Mouse (Mus musculus): Measurements from ENCODE around the gene Polr1b. TPM values are rescaled to one million over a fixed set of nuclear protein-coding genes. Genes with fewer than 3 reads are reported as not detected.

Polr1b gene
- total and polyA plus RNA-seq, 2 experiments from 2014 or later: 7.6 to 13.6 TPM

GRCm38 (mm10) chr2:129130776-129131175, 30.0 kb downstream of the Polr1b start:
- no peak for TF ChIP-seq CTCF (IDR thresholded peaks at IDR 0.05; ENCODE audit: low read depth)
- TF ChIP-seq EP300 (IDR thresholded peaks at IDR 0.05; ENCODE audit: low read depth): no peak
- peaks cover 14% of the 10 kb centered on the region for H3K36me3 ChIP-seq (replicated peaks; ENCODE audit: control insufficient read depth, insufficient read depth, low read length)
- H3K27ac ChIP-seq (ENCODE audit: low read depth): peak overlapping the region; percentile 95; the same call in 1 of the 2 replicates
- H3K27me3 ChIP-seq (ENCODE audit: control insufficient read depth, insufficient read depth, low read length): no peaks in the 10 kb centered on the region
- H3K4me3 ChIP-seq (ENCODE audit: low read depth, low read length): no peak overlapping the region
- H3K9me3 ChIP-seq (replicated peaks; ENCODE audit: control insufficient read depth, low read length): no peaks in the 10 kb centered on the region
- no peak overlapping the region for H3K9ac ChIP-seq (replicated peaks; ENCODE audit: low read depth, low read length)
- no peak for DNase-seq (ENCODE audit: low spot score)
- 95% methylated on average over 2 of the region's 2 CpGs for WGBS
- peaks cover 10% of the 10 kb centered on the region for H3K4me1 ChIP-seq (ENCODE audit: control insufficient read depth, insufficient read depth)
- ATAC-seq (ENCODE audit: insufficient read depth, low read depth): no peak
- peak overlapping the region; percentile 75; the same call in 1 of the 2 replicates for H3K4me2 ChIP-seq (ENCODE audit: low read depth, low read length)

DNA sequence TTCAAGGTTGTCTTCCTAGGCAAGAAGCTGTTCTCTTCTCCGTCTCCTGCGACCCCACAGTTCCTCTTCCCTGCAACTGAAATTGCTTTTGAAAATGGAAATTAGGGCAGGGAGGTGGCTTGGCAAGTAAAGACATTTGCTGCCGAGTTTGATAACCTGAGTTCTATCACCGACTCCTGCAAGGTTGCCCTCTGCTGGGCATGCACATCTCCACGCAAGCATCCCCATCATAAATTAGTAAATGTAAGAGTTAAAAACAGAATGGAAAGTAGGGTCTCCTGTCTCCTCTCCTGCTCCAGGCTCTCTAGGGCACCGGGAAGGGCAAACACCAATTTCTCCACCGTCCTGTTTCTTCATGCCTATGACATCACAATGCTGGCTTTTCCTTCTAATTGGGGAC, 31.4 kb downstream of the Polr1b start:
- no peaks in the 10 kb centered on the region for H3K9me3 ChIP-seq (replicated peaks; ENCODE audit: control insufficient read depth, low read length)
- H3K4me3 ChIP-seq (ENCODE audit: low read depth, low read length): no peak overlapping the region
- peaks cover 11% of the 10 kb centered on the region for H3K36me3 ChIP-seq (replicated peaks; ENCODE audit: control insufficient read depth, insufficient read depth, low read length)
- WGBS: 90% methylated on average over 7 of the region's 7 CpGs
- H3K4me1 ChIP-seq (ENCODE audit: control insufficient read depth, insufficient read depth): peaks cover 10% of the 10 kb centered on the region
- no peak overlapping the region for H3K9ac ChIP-seq (replicated peaks; ENCODE audit: low read depth, low read length)
- H3K27ac ChIP-seq (ENCODE audit: low read depth): no peak overlapping the region
- TF ChIP-seq CTCF (IDR thresholded peaks at IDR 0.05; ENCODE audit: low read depth) (0 out of 2 replicates have a peak, but pooled peaks have one; percentile 10), EP300 (IDR thresholded peaks at IDR 0.05; ENCODE audit: low read depth) (no peak)
- ATAC-seq (ENCODE audit: insufficient read depth, low read depth): no peak
- no peaks in the 10 kb centered on the region for H3K27me3 ChIP-seq (ENCODE audit: control insufficient read depth, insufficient read depth, low read length)
- no peak for DNase-seq (ENCODE audit: low spot score)
- no peak overlapping the region for H3K4me2 ChIP-seq (ENCODE audit: low read depth, low read length)

DNA sequence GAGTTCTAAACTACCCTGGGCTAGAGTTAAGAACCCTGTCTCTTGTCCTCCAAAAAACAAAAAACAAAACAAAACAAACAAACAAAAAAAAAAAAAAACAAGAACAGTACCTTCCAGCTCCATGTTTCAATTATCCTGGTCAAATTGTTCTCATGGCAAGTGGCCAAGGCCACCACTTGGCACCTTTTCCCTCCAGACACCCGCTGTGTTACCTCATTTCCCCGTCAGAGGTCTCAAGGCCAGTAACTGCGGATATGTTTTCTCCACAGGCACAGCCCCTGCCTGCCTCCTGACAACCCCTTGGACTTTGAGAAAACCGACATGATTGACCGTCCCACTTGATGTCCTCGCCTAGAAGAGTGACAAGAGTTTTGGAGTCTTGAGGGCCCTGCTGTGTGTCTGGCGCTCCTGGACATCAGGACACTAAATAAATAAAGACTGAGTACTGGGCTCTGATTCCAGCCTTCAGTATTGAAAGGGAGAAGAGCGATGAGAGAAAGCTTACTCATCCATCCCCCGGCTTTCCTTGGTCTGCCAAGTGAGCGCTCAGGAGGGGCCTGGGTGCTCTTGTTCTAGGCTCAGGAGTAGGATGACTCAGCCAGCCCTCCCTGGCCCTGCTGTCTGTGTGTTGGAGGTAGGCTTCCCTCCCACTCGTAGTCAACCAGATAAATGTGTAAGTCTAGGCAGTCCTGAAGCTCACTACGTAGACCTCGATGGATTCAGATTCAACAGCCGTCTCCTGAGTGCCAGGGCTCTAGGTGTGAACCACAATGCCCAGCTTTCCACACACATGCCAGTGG, 32.4 kb downstream of the Polr1b start:
- ATAC-seq (ENCODE audit: insufficient read depth, low read depth) (no peak), DNase-seq (ENCODE audit: low spot score) (no peak)
- Histone ChIP-seq H3K9ac (replicated peaks; ENCODE audit: low read depth, low read length) (no peak overlapping the region), H3K9me3 (replicated peaks; ENCODE audit: control insufficient read depth, low read length) (no peaks in the 10 kb centered on the region), H3K27ac (ENCODE audit: low read depth) (no peak overlapping the region), H3K27me3 (ENCODE audit: control insufficient read depth, insufficient read depth, low read length) (no peaks in the 10 kb centered on the region), H3K4me1 (ENCODE audit: control insufficient read depth, insufficient read depth) (peaks cover 10% of the 10 kb centered on the region), H3K4me3 (ENCODE audit: low read depth, low read length) (no peak overlapping the region), H3K4me2 (ENCODE audit: low read depth, low read length) (no peak overlapping the region), H3K36me3 (replicated peaks; ENCODE audit: control insufficient read depth, insufficient read depth, low read length) (peaks cover 11% of the 10 kb centered on the region)
- 96% methylated on average over 14 of the region's 14 CpGs for WGBS
- no peak for TF ChIP-seq EP300 (IDR thresholded peaks at IDR 0.05; ENCODE audit: low read depth)
- TF ChIP-seq CTCF (IDR thresholded peaks at IDR 0.05; ENCODE audit: low read depth): no peak

GRCm38 (mm10) chr2:129139906-129140305, 39.1 kb downstream of the Polr1b start:
- Histone ChIP-seq H3K9me3 (replicated peaks; ENCODE audit: control insufficient read depth, low read length) (no peaks in the 10 kb centered on the region), H3K4me1 (ENCODE audit: control insufficient read depth, insufficient read depth) (no peaks in the 10 kb centered on the region), H3K36me3 (replicated peaks; ENCODE audit: control insufficient read depth, insufficient read depth, low read length) (no peaks in the 10 kb centered on the region), H3K9ac (replicated peaks; ENCODE audit: low read depth, low read length) (no peak overlapping the region), H3K4me2 (ENCODE audit: low read depth, low read length) (no peak overlapping the region), H3K27ac (ENCODE audit: low read depth) (no peak overlapping the region), H3K27me3 (ENCODE audit: control insufficient read depth, insufficient read depth, low read length) (no peaks in the 10 kb centered on the region), H3K4me3 (ENCODE audit: low read depth, low read length) (no peak overlapping the region)
- DNase-seq (ENCODE audit: low spot score) (no peak), ATAC-seq (ENCODE audit: insufficient read depth, low read depth) (no peak)
- WGBS: 82% methylated on average over 10 of the region's 10 CpGs
- TF ChIP-seq CTCF (IDR thresholded peaks at IDR 0.05; ENCODE audit: low read depth) (no peak), EP300 (IDR thresholded peaks at IDR 0.05; ENCODE audit: low read depth) (no peak)

- H3K4me2 ChIP-seq (ENCODE audit: low read depth, low read length): no peak overlapping the region
- DNase-seq (ENCODE audit: low spot score): no peak
Measured at GRCm38 (mm10) chr2:129148836-129149235, 48.0 kb downstream of the Polr1b start.

More at GRCm38 (mm10) chr2:129148836-129149235, 48.0 kb downstream of the Polr1b start:
- 44% methylated on average over 2 of the region's 2 CpGs for WGBS
- no peaks in the 10 kb centered on the region for H3K27me3 ChIP-seq (ENCODE audit: control insufficient read depth, insufficient read depth, low read length)
- TF ChIP-seq EP300 (IDR thresholded peaks at IDR 0.05; ENCODE audit: low read depth) (no peak), CTCF (IDR thresholded peaks at IDR 0.05; ENCODE audit: low read depth) (no peak)
- no peak overlapping the region for H3K4me3 ChIP-seq (ENCODE audit: low read depth, low read length)
- H3K9me3 ChIP-seq (replicated peaks; ENCODE audit: control insufficient read depth, low read length): no peaks in the 10 kb centered on the region
- H3K36me3 ChIP-seq (replicated peaks; ENCODE audit: control insufficient read depth, insufficient read depth, low read length): no peaks in the 10 kb centered on the region
- H3K4me1 ChIP-seq (ENCODE audit: control insufficient read depth, insufficient read depth): no peaks in the 10 kb centered on the region
- ATAC-seq (ENCODE audit: insufficient read depth, low read depth): no peak
- H3K9ac ChIP-seq (replicated peaks; ENCODE audit: low read depth, low read length): no peak overlapping the region
- no peak overlapping the region for H3K27ac ChIP-seq (ENCODE audit: low read depth)

Data from heart, postnatal 0 days (tissue).